Mouse (Mus musculus): Measurements from ENCODE around the gene Myom3. TPM values are rescaled to one million over a fixed set of nuclear protein-coding genes. Genes with fewer than 3 reads are reported as not detected.

The Myom3 gene
- polyA plus RNA-seq, 1 experiment from 2014 or later = 0.50 TPM

- 0 out of 2 replicates have a peak, but pooled peaks cover 3% of the 10 kb centered on the region for H3K9me3 ChIP-seq
- H3K27ac ChIP-seq = no peak overlapping the region
- H3K4me1 ChIP-seq = peaks cover 9% of the 10 kb centered on the region; the same call in 1 of the 2 replicates
- H3K27me3 ChIP-seq = no peaks in the 10 kb centered on the region
- no peak for ATAC-seq (ENCODE audit: borderline replicate concordance, extremely low read depth, low FRiP score, low TSS enrichment)
- H3K36me3 ChIP-seq = no peaks in the 10 kb centered on the region
- no peak overlapping the region for H3K4me2 ChIP-seq
- H3K4me3 ChIP-seq = no peak overlapping the region
- 49% methylated on average over 7 of the region's 7 CpGs for WGBS
- no peak overlapping the region for H3K9ac ChIP-seq
Observed at GRCm38 (mm10) chr4:135739148-135739547, 20.4 kb upstream of the Myom3 start.

DNA sequence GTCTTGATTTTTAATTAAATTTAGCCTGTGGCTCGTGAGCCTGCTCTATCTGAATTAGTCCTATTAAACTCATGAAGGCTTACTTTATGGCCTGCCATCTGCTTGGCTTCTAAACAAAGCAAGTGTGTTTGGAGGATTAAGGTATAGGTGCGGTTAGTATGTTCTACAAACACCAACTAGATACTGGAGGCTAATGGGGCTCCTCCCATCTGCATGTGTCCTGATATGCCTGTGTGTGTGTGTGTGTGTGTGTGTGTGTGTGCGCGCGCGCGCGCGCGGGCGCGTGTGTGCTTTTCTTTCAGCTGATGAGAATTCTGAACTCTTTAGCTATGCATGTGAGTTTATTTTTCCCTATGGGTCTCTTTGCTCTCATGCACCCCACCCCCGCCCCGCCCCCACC is 19.8 kb upstream of the Myom3 start:
- 0 out of 2 replicates have a peak, but pooled peaks have one; percentile 11 for ATAC-seq (ENCODE audit: borderline replicate concordance, extremely low read depth, low FRiP score, low TSS enrichment)
- H3K9ac ChIP-seq = no peak overlapping the region
- H3K27me3 ChIP-seq = no peaks in the 10 kb centered on the region
- 0 out of 2 replicates have a peak, but pooled peaks cover 3% of the 10 kb centered on the region for H3K9me3 ChIP-seq
- peaks cover 13% of the 10 kb centered on the region for H3K4me1 ChIP-seq
- H3K36me3 ChIP-seq = no peaks in the 10 kb centered on the region
- H3K27ac ChIP-seq = no peak overlapping the region
- 89% methylated on average over 14 of the region's 14 CpGs for WGBS
- H3K4me2 ChIP-seq = no peak overlapping the region
- H3K4me3 ChIP-seq = no peak overlapping the region

DNA sequence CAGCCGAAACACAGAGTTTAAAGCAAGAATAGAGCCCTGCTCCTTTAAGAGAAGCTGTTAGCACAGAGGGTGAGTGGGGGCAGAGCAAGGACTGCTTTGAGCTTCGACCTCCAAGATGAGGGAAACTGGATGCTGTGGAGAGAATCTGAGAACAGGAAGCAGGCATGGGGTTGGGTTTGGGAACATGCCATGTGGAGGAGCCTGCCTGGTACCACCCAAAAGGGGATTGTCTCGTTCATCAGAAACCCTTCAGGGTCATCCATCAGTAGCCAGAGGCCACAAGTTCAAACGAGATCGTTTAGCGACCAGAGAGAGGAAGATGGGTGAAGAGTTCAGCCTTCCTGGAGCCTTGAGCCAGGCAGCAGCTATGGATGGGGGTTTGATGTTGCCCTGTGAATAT is 16.0 kb upstream of the Myom3 start:
- 16% methylated on average over 6 of the region's 6 CpGs for WGBS
- H3K9ac ChIP-seq = no peak overlapping the region
- no peaks in the 10 kb centered on the region for H3K36me3 ChIP-seq
- ATAC-seq (ENCODE audit: borderline replicate concordance, extremely low read depth, low FRiP score, low TSS enrichment) = no peak
- no peak overlapping the region for H3K4me3 ChIP-seq
- peaks cover 22% of the 10 kb centered on the region for H3K4me1 ChIP-seq
- no peaks in the 10 kb centered on the region; the same call in 1 of the 2 replicates for H3K27me3 ChIP-seq
- H3K27ac ChIP-seq = no peak overlapping the region
- no peak overlapping the region for H3K4me2 ChIP-seq
- no peaks in the 10 kb centered on the region for H3K9me3 ChIP-seq

GRCm38 (mm10) chr4:135744726-135745448 is 14.6 kb upstream of the Myom3 start:
- Histone ChIP-seq H3K4me2 (no peak overlapping the region), H3K4me1 (peaks cover 22% of the 10 kb centered on the region), H3K36me3 (no peaks in the 10 kb centered on the region), H3K27ac (no peak overlapping the region), H3K27me3 (no peaks in the 10 kb centered on the region; the same call in 1 of the 2 replicates), H3K9ac (no peak overlapping the region), H3K4me3 (no peak overlapping the region), H3K9me3 (no peaks in the 10 kb centered on the region)
- no peak for ATAC-seq (ENCODE audit: borderline replicate concordance, extremely low read depth, low FRiP score, low TSS enrichment)
- 8% methylated on average over 16 of the region's 16 CpGs for WGBS

GRCm38 (mm10) chr4:135745613-135746012 is 13.9 kb upstream of the Myom3 start:
- 62% methylated on average over 10 of the region's 10 CpGs for whole genome bisulfite sequencing
- no peaks in the 10 kb centered on the region for H3K36me3 ChIP-seq
- no peak for ATAC-seq (ENCODE audit: borderline replicate concordance, extremely low read depth, low FRiP score, low TSS enrichment)
- H3K27ac ChIP-seq = no peak overlapping the region
- no peak overlapping the region for H3K4me2 ChIP-seq
- peaks cover 22% of the 10 kb centered on the region for H3K4me1 ChIP-seq
- no peaks in the 10 kb centered on the region for H3K9me3 ChIP-seq
- H3K27me3 ChIP-seq = no peaks in the 10 kb centered on the region; the same call in 1 of the 2 replicates
- H3K9ac ChIP-seq = no peak overlapping the region
- no peak overlapping the region for H3K4me3 ChIP-seq

DNA sequence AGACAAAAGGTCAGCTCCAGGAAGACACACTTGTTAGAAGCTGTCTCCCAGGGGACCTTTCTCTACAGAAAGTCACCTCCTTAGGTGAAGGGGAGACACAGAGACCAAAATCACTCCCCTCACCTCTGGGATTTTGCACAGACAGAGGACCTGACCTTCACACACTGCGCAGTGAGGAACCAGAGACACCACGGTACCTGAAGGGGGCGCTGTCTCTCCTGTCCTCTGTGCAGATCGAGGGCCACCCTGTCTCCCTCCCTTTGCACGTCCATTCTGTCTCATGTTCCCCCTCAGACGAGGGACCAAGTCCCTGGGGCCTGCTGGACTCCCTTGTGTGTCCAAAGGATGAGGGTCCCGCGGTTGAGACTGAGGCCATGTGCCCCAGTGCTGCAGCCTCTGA is 8.6 kb upstream of the Myom3 start:
- H3K9ac ChIP-seq = no peak overlapping the region
- no peak overlapping the region for H3K4me2 ChIP-seq
- H3K4me3 ChIP-seq = no peak overlapping the region
- H3K9me3 ChIP-seq = 0 out of 2 replicates have a peak, but pooled peaks cover 6% of the 10 kb centered on the region
- H3K4me1 ChIP-seq = no peaks in the 10 kb centered on the region
- no peak overlapping the region for H3K27ac ChIP-seq
- ATAC-seq (ENCODE audit: borderline replicate concordance, extremely low read depth, low FRiP score, low TSS enrichment) = no peak
- no peaks in the 10 kb centered on the region for H3K36me3 ChIP-seq
- 74% methylated on average over 8 of the region's 8 CpGs for whole genome bisulfite sequencing
- no peaks in the 10 kb centered on the region; the same call in 1 of the 2 replicates for H3K27me3 ChIP-seq

GRCm38 (mm10) chr4:135752106-135752778 is 7.3 kb upstream of the Myom3 start:
- Histone ChIP-seq H3K27ac (no peak overlapping the region), H3K9me3 (0 out of 2 replicates have a peak, but pooled peaks cover 6% of the 10 kb centered on the region), H3K36me3 (no peaks in the 10 kb centered on the region), H3K4me2 (no peak overlapping the region), H3K9ac (no peak overlapping the region), H3K4me3 (no peak overlapping the region), H3K4me1 (no peaks in the 10 kb centered on the region), H3K27me3 (no peaks in the 10 kb centered on the region)
- 58% methylated on average over 7 of the region's 7 CpGs for WGBS
- no peak for ATAC-seq (ENCODE audit: borderline replicate concordance, extremely low read depth, low FRiP score, low TSS enrichment)

- WGBS = 56% methylated on average over 8 of the region's 8 CpGs
- no peaks in the 10 kb centered on the region for H3K27me3 ChIP-seq
- H3K27ac ChIP-seq = no peak overlapping the region
- H3K36me3 ChIP-seq = no peaks in the 10 kb centered on the region
- H3K9me3 ChIP-seq = 0 out of 2 replicates have a peak, but pooled peaks cover 6% of the 10 kb centered on the region
- no peak overlapping the region for H3K4me3 ChIP-seq
- no peaks in the 10 kb centered on the region for H3K4me1 ChIP-seq
- no peak for ATAC-seq (ENCODE audit: borderline replicate concordance, extremely low read depth, low FRiP score, low TSS enrichment)
- H3K9ac ChIP-seq = no peak overlapping the region
- H3K4me2 ChIP-seq = no peak overlapping the region
Observed at GRCm38 (mm10) chr4:135752779-135753164, 6.7 kb upstream of the Myom3 start.

- Histone ChIP-seq H3K4me1 (no peaks in the 10 kb centered on the region), H3K9me3 (0 out of 2 replicates have a peak, but pooled peaks cover 6% of the 10 kb centered on the region), H3K4me3 (no peak overlapping the region), H3K9ac (no peak overlapping the region), H3K27ac (no peak overlapping the region), H3K36me3 (no peaks in the 10 kb centered on the region), H3K4me2 (no peak overlapping the region), H3K27me3 (0 out of 2 replicates have a peak, but pooled peaks cover 3% of the 10 kb centered on the region)
- WGBS = 33% methylated on average over 4 of the region's 4 CpGs
- ATAC-seq (ENCODE audit: borderline replicate concordance, extremely low read depth, low FRiP score, low TSS enrichment) = no peak
Observed at GRCm38 (mm10) chr4:135758331-135758730, 1.2 kb upstream of the Myom3 start.

- no peak overlapping the region for H3K27ac ChIP-seq
- 0 out of 2 replicates have a peak, but pooled peaks cover 3% of the 10 kb centered on the region for H3K27me3 ChIP-seq
- 0 out of 2 replicates have a peak, but pooled peaks cover 6% of the 10 kb centered on the region for H3K9me3 ChIP-seq
- no peak overlapping the region for H3K4me3 ChIP-seq
- no peaks in the 10 kb centered on the region for H3K36me3 ChIP-seq
- 46% methylated on average over 6 of the region's 6 CpGs for WGBS
- no peak for ATAC-seq (ENCODE audit: borderline replicate concordance, extremely low read depth, low FRiP score, low TSS enrichment)
- no peaks in the 10 kb centered on the region for H3K4me1 ChIP-seq
- H3K4me2 ChIP-seq = no peak overlapping the region
- H3K9ac ChIP-seq = no peak overlapping the region
Observed at GRCm38 (mm10) chr4:135758825-135759224, 690 bp upstream of the Myom3 start.

DNA sequence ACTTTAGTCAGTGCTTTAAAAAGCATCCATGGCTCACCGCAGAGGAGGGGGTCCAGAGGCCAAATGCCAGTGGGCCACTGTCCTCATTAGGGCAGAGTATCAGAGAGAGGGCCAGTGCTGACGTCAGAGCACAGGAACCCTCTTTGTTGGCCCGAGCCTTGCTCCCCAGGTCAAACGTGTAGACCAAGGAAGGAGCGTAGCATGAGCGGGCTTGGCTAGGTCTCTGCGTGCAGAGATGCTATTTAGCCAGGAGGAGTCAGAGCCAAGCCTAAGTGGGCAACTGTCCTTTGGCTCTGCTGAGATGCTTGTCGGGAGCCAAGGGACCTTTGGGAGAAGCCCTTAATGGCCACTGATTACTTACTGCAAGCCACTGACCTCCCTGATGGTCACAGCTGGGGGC is 1.5 kb downstream of the Myom3 start:
- WGBS = 68% methylated on average over 8 of the region's 8 CpGs
- H3K4me2 ChIP-seq = no peak overlapping the region
- H3K4me3 ChIP-seq = no peak overlapping the region

DNA sequence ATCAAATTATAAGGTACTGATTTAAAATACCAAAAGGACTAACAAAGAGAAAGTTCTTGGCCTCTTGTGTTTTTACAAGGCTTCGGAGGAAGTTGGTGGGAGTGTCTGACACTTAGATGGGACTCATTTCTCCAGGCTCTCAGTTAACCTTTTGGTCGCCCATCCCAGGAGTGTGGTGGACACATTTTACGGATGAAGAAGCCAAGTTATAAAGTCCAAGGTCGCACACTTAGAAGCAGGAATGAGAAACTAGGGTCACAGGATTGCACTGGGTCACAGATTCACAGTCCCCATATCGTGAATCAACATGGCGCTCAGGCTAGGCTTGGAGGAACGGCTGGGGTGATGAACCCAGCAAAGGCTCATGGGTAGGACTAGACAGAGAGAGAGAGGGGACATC is 2.1 kb downstream of the Myom3 start:
- Histone ChIP-seq H3K36me3 (no peaks in the 10 kb centered on the region), H3K9me3 (no peaks in the 10 kb centered on the region), H3K4me2 (no peak overlapping the region), H3K27me3 (0 out of 2 replicates have a peak, but pooled peaks cover 3% of the 10 kb centered on the region), H3K4me3 (no peak overlapping the region), H3K9ac (no peak overlapping the region), H3K27ac (no peak overlapping the region), H3K4me1 (no peaks in the 10 kb centered on the region)
- no peak for ATAC-seq (ENCODE audit: borderline replicate concordance, extremely low read depth, low FRiP score, low TSS enrichment)
- 76% methylated on average over 7 of the region's 7 CpGs for WGBS

More for the DNA sequence above, 1.5 kb downstream of the Myom3 start:
- H3K27ac ChIP-seq = no peak overlapping the region
- no peaks in the 10 kb centered on the region for H3K9me3 ChIP-seq
- no peak overlapping the region for H3K9ac ChIP-seq
- no peak for ATAC-seq (ENCODE audit: borderline replicate concordance, extremely low read depth, low FRiP score, low TSS enrichment)
- H3K4me1 ChIP-seq = no peaks in the 10 kb centered on the region
- 0 out of 2 replicates have a peak, but pooled peaks cover 3% of the 10 kb centered on the region for H3K27me3 ChIP-seq
- H3K36me3 ChIP-seq = no peaks in the 10 kb centered on the region

Data from lung, embryonic 15.5 days (tissue).